Mouse (Mus musculus) CH12.LX (cell line): Measurements from ENCODE around the gene Rasal1.

Source experiments
- CHD2 ChIP-seq: IDR thresholded peaks from 2 replicates; pipeline ENCODE4 v1.6.1; 2011; ENCODE audit warnings: low read length, improper control_type of control experiment
- EP300 ChIP-seq: IDR thresholded peaks from 2 replicates; pipeline ENCODE4 v1.6.1; 2011; ENCODE audit warnings: low read length, improper control_type of control experiment
- JUND ChIP-seq: conservative IDR thresholded peaks from 2 replicates; pipeline ENCODE4 v1.6.1; 2011; ENCODE audit warnings: low read depth, low read length, improper control_type of control experiment
- MAX ChIP-seq: IDR thresholded peaks from 2 replicates; pipeline ENCODE4 v1.6.1; 2011; ENCODE audit warnings: low read length, improper control_type of control experiment
- POLR2A ChIP-seq: IDR thresholded peaks from 2 replicates; pipeline ENCODE4 v1.6.1; 2011; ENCODE audit warnings: low read depth, mild to moderate bottlenecking, improper control_type of control experiment, low read length

DNA sequence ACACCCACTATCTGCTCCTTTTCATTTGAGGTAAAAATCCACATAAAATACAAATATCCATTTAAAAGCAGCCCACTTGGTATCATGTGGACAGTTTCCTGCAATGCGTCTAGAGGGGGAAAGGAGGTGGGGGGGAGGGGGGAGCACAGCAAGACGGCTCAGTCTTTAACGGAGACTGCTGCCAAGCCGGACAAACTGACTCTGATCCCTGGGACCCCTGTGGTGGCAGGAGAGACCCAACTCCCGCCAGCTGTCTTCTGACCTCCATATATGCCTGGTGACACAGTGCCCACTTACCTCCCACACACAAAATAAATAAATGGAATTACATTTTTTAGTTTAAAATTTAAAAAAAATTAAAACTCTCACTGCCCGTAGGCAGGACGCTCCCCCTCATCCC lies 45.1 kb upstream of the Rasal1 start:
- TF ChIP-seq JUND (no peak), EP300 (no peak), MAX (no peak), POLR2A (no peak), CHD2 (no peak)
